Mouse (Mus musculus): ENCODE results near the gene Traip.
"Not testable (repeated sequence)": the region's sequence is repeated elsewhere in the genome, so short reads cannot be mapped to it uniquely, and the experiment has no call there.

Traip gene

DNA sequence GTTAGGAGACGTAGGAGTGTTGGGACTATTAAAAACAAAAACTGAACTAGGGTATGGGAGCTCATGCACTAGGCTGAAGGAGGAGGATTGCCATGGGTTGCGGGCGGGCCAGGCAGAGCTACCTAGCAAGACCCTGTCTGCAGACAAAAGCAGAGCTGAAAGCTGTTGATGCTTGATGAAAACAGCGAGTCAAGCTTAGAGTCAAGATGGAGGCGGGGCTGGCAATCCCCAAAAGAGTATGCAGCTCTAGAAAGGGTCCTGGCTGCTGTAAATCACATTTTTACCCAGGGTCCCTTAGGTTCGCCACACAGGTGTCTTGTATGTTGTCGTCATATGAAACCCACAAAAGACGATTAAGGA lies 53.6 kb downstream of the Traip start:
- DNase-seq: peak; percentile 13

GRCm38 (mm10) chr9:108008041-108008440 lies 58.1 kb downstream of the Traip start:
- DNase-seq: no peak

DNA sequence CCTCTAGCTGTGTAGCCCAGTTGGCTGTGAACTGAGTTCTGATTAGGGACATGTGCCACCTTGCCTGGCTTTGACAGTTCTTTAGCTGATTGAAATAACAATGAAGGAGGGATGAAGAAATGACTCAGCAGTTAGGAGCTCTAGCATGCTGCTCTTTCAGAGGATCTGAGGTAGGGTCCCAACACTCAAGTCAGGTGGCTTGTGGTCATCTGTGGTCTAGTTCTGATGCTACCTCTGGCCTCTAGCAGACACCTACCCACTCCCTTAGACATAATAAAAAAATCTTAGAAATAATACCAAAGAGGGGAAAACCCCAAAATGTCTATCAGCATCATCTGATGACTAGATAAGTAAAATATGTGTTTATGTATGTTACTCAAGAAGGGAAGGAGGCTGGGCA lies 60.4 kb downstream of the Traip start:
- no peak for DNase-seq

DNA sequence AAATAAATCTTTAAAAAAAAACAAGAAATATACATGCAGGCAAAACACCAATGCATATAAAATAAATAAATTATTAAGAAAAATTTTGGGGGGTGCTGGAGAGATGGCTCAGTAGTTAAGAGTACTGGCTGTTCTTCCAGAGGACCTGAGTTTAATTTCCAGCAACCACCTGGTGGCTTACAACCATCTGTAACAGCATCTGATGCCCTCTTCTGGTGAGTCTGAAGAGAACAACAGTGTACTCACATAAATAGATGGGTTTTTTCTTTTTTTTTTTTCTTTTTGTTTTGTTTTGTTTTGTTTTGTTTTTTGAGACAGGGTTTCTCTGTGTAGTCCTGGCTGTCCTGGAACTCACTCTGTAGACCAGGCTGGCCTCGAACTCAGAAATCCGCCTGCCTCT lies 63.6 kb downstream of the Traip start:
- DNase-seq: not testable (repeated sequence)

DNA sequence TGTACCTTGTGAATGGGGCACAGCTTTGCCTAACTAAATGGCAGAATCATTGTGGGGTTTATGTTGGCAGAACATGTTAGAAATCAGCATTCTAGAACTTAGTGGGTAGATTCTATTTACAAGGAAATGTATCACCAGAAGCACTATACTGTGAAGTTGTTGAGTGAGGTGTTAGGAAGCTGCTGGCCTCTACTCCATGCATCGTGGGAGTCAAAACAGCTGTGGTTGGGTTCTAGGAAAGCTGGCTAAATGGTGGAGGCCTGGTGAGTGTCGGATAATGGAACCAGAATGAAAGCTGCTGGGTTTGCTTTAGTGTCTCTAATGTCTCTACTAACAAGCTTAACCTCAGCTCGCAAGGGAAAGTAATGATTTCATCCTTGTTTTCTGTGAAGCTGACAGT lies 67.2 kb downstream of the Traip start:
- DNase-seq: no peak

- DNase-seq: no peak
Measured at GRCm38 (mm10) chr9:108020741-108021140, 70.8 kb downstream of the Traip start.
